Mouse (Mus musculus): ENCODE measurements at regions not wholly inside any gene's neighbourhood (a gene's known extent, or its start where the extent isn't known, plus 50 kb on each side); places are given as distances from the start of the nearest gene placed in this dataset.

DNA sequence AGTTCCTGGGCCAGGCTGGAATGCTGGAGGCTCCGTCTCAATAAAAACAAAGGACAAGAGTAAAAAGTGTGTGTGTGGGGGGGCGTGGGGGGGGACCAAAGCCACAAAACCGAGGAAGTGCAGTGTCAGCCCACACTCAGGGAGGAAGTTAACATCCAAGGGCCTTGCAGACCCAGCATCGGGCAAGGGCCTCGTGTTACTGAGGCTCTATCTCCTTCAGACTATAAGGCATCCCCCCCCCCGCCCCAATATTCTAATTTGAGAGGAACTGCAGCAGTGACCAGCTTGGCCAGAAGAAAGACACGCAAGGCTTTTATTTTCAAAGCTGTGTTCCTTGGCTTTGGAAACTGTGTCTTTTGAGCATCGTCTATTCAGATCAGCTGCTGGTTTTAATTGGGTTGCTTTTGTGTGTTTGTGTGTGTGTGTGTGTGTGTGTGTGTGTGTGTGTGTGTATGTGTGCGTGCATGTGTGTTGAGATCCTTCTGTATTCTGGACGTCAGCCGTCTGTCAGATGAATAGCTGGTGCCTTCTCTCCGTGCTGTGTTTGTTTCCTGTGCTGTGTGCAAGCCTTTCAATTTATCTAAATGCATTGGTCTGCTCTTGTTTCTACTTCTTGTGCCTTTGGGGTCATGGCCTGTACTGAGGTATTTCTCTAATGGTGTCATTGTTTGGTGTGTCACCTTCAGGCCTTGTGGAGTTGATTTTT lies 491.7 kb downstream of the Vrk1 start:
- CTCF ChIA-PET, result no interaction called here

GRCm38 (mm10) chr12:106504285-106504684 lies 494.3 kb downstream of the Vrk1 start:
- CTCF ChIA-PET, result no interaction called here

DNA sequence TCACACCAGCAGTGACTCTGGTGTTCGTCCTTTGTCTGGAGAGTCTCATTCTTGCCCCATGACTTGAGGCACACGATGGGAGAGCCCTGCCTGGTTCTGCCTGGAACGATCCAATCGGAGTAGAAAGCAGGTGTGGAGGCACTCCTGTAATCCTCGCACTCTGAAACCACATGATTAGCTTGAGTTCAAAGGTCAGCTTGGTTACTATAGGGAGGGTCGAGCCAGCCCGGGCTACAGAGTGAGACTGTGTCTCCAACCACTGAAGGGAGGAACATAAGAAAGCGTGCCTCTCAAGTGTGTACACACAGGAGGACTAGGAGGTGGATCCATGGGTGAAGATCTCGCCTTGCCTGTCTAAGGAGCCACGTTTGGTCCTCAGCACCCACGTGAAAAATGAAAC lies 504.0 kb downstream of the Vrk1 start:
- CTCF ChIA-PET, result no interaction called here

DNA sequence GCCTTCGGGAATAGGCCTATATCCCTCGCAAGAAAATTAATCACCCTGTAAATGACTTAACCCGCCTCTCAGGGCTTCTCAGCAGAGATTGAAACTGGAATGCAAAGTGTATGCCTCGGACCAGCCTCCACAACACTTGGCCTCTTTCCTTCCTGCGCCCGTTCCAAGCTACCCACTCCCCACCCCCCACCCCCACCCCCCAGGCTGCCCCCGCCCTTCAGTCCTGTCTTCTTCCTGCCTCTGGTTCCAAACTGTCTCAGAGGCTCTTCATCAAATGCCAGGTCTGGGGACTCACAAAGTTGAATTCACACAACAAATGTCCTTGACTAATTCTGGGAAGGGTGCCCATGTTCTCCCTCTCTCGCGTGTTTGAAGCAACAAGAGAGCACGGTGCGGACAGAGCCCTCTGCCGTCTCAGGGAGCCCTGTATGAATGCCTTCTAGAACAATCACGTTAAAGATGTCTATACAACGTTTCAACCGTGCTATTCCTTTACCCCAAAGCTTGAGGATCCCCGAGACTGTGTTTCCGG lies 505.3 kb downstream of the Vrk1 start:
- CTCF ChIA-PET, result no interaction called here

- CTCF ChIA-PET, result no interaction called here
Measured at GRCm38 (mm10) chr12:106519141-106519540, 509.1 kb downstream of the Vrk1 start.

DNA sequence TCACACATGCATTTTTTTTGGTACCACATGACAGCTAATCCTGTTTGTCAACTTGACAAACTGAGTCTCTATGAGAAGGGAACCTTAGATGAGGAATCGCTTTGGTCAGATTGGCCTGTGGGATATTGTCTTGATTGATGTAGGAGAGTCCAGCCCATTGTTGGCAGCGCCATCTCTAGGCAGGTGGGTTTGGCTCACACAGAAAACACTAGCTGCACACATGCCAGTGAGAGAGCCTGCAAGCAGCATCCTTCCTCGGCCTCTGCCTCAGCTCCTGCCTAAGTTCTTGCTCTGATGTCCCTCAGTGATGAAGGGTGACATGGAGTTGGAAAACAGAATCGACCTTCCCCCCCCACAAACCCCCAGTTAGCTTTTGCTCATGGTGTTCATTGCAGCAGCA lies 514.4 kb downstream of the Vrk1 start:
- CTCF ChIA-PET, result interaction anchor here (0.6 kb wide), 1 partner anchor 13 kb away, joined by 4 read pairs; no protein-coding TSS in a partner anchor

DNA sequence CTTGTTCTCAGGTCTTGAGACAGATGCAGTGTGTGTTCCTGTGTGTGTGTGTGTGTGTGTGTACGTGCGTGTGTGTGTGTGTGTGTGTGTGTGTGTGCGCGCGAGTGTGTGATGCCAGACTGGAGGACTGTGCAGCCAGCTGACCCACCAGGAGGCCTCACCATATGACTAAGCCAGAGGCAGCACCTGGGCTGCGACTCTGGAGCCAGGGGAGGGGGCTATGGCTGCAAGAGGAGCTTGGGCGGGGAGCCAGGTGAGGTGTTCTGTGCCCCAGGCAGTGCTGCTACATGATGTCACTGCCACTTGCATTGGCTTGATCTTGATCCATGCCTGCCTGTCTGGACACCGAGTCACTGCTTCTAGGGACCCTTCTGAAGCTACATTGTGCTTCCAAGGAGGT lies 517.1 kb downstream of the Vrk1 start:
- CTCF ChIA-PET, result no interaction called here

GRCm38 (mm10) chr12:106527699-106528434 lies 517.8 kb downstream of the Vrk1 start:
- CTCF ChIA-PET, result no interaction called here

GRCm38 (mm10) chr12:106528521-106528920 lies 518.5 kb downstream of the Vrk1 start:
- CTCF ChIA-PET, result no interaction called here

DNA sequence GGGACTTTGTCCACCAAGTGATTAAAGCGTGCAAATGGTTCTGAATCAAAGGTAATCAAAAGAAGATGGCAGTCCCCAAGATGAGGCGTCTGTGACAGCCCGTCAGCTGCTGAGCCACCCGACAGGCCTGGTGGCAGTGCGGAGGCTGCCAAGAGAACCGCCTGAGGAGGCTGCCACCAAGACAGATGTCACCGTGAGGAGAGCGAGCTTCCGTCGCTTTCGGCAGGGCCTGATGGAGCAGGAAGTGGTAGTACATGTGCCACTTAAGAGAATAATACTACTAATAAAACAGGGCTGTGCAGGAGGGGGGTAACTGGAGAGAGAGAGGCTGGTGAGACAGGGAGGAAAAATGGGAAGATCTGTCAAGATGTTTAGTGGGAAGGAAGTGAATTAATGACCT lies 519.1 kb downstream of the Vrk1 start:
- CTCF ChIA-PET, result no interaction called here

GRCm38 (mm10) chr12:106535086-106535485 lies 525.1 kb downstream of the Vrk1 start:
- CTCF ChIA-PET, result no interaction called here

DNA sequence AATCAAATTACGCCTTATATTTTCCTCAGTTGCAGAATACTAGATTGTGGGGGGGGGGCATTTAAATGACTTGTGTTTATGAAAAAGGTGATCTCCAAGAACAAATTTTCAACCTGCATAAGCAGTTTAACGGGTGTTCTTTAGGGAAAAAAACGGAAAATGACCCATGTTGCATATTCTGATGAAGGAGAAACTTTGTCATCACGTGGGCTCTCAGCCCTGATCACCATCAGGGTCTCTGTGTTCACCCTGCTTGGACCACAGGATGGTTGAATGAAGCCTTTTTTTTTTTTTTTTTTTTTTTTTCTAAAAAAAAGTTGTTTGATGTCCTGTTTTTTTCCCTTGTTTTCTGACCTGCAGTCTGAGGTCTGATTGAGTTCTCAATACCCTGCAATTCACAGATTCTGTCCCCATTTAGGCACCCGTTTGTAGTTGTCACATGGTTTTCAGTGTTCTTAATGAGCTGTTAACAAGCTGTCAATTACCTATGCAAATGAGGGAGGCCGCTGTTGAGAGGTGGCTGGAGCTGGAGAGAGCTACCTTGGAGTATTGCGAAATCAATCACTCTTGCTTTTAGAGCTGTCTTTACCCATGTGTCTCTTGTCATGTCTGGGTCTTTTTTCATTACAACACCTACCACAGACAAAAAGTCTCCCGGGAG lies 525.7 kb downstream of the Vrk1 start:
- CTCF ChIA-PET, result no interaction called here

- CTCF ChIA-PET, result no interaction called here
Measured at GRCm38 (mm10) chr12:106536289-106536636, 526.2 kb downstream of the Vrk1 start.

DNA sequence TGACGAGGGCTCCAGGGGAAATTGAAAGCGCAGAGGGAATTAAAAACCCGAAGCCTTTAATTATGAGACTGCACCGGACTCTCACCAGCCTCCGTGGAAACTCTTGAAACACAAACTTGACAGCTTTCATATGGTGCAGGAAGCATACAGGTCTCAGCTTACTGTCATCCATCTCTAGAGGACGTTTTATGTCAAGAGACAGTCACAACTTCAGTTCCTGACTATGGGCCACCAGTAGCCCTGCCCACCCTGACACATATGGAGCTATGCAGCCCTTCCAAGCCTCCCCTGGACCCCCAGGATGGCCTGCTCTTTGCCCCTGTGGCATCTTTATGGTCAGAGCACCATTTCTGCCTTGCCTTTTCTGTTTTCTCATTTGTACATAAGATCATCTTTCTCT lies 530.0 kb downstream of the Vrk1 start:
- CTCF ChIA-PET, result no interaction called here

- CTCF ChIA-PET, result interaction anchor here (0.7 kb wide), 1 partner anchor 24 kb away, joined by 6 read pairs; no protein-coding TSS in a partner anchor
Measured at GRCm38 (mm10) chr12:106559566-106559965, 549.5 kb downstream of the Vrk1 start.

DNA sequence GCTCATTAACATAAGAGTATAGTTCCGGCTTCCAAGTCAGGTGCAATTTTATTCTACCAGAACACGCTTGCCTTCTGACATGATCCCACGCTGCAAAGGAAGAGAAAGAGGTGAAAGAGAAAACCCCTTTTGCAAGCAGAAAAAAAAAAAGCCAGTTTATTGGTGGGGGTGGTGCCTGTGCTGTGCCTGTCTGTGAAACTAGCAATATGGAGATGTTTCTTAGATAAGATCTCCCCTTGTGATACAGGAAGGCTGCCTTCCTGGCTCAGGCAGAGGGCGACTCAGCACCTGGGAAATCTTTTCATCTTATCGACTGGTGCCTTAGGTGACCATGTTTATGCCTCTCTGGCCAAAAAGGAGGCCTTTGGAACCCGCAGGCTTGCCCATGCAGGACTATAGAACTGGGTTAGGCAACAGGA lies 555.2 kb downstream of the Vrk1 start:
- CTCF ChIA-PET, result interaction anchor here (0.7 kb wide), 1 partner anchor 1955 kb away, joined by 3 read pairs; no protein-coding TSS in a partner anchor

DNA sequence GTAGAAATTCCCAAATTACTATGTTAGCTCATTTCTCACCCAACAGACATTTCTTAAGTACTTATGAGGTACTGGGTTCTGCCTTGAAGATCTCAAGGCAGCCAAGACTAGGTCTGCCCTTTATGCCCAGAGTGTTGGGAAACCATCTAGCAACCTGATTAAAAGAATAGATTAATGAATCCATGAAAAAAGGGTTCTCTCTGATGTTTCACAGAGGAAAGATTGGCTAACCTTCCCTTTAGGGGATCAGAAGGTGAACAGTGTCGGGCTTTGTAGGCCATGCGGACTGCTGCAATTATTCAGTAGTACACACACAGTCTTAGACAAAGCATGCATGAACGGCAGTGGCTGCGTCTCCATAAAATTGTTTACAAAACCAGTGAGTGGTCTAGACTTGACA lies 556.3 kb downstream of the Vrk1 start:
- CTCF ChIA-PET, result no interaction called here

DNA sequence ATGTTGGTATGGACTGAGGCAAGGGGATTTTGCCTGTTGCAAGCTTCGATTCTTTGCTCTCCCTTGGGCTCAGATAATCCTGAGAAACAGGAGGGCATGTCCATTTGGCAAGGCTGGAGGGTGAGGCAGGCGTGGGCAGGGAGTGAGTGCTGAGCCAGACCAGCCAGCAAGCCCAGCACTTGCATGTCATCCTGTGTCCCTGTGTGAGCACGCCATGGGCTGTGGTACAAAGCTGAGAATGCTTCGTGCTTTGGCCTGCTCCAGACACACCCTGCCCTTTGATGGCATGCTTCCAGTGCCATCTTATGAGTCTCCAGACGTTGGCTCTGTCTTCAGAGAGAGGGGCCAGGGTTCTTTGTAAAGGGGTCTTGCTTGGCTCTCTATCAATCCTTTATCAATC lies 557.1 kb downstream of the Vrk1 start:
- CTCF ChIA-PET, result no interaction called here

DNA sequence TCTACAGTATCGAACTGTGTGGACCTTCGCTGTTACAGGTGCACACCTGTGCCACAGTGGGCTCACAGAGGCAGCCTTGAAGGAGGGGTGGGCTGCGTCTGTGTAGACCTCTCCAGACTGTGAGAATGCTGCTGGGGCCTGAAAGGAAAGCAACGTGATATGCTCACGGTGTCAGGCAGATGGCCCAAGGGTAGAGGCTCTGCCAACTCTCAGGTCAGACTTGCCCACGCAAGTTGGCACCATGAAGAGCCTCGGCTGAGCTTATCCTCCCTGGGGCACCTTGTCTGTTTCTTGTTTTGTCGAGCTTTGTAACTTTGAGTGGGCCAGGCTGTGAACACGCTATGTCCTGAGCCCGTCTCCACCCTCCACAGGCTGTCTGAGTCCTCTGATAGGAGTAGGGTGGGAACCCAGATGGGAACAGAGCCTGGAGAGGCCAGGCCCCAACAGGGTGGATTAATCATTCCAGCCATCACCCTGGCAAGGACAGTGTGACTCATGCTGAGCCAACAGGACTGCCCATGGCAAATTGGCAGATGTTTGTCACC lies 558.6 kb downstream of the Vrk1 start:
- CTCF ChIA-PET, result no interaction called here

- CTCF ChIA-PET, result no interaction called here
Measured at GRCm38 (mm10) chr12:106572956-106573355, 562.9 kb downstream of the Vrk1 start.

- CTCF ChIA-PET, result no interaction called here
Measured at GRCm38 (mm10) chr12:106582760-106583159, 572.7 kb downstream of the Vrk1 start.

- CTCF ChIA-PET, result no interaction called here
Measured at GRCm38 (mm10) chr12:106585626-106586025, 575.6 kb downstream of the Vrk1 start.

- CTCF ChIA-PET, result no interaction called here
Measured at GRCm38 (mm10) chr12:106592686-106593085, 582.7 kb downstream of the Vrk1 start.
